Mouse (Mus musculus) liver (tissue): ENCODE measurements at regions not wholly inside any gene's neighbourhood (a gene's known extent, or its start where the extent isn't known, plus 50 kb on each side); places are given as distances from the start of the nearest gene placed in this dataset.

Experiments used
- DNase-seq: peaks from one replicate; pipeline ENCODE4 v3.0.0-alpha.2; 2020; ENCODE audit warnings: mixed read lengths

DNA sequence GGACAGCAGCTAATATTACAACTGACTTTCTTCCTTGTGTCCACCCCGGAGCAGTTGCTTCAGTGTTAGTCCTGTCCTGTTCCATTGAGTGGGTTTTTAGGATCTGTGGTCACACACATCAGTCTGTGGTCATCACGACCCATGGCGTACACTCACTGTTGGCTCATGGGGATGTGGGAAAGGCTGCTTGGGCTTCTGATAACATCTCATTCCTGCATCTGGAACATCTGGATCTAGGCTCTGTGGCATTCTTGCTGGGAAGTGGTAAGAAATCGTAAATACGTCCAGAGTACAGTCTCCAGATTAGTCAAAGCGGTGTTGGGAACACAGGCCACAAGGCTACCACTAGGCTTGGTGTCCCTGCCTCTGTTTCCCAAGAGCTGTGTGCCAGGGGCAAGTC is 362.7 kb upstream of the Tbx3 start:
- DNase-seq: no peak

DNA sequence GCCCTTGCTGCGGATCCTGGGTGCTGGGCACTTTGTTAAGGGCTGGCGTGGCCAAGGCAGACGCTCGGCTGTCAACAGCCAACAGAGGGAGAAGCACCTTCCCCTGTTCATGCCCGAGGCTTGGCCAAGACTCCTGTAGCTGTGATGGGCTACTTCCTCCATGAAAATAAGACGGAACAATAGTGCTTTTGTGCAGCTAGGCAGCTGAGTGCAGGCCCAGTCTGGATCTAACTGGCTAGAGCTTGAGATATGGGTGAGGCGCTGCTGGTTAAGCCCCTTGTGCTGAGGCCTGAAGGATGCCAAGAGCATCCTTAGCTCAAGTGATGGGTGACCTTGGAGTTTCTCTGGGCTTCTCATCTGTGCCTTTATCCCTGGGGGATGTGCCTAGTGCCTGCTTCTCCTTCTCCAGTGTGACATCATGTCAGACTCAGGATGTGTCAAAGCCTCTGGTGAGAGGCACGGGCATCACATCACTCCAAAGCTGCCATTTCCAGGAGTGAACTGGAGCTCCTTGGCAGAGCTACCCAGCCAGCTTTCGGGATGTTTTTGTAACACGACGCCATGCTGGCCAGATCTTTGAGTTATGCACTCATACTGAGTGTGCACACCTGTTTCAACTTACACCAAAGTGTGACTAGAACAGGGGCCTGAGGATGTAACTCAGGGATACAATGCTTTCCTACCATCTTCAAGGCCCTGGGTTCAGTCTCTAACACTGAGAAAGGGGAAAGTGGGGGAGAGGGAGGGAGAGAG is 360.1 kb upstream of the Tbx3 start:
- DNase-seq: no peak

DNA sequence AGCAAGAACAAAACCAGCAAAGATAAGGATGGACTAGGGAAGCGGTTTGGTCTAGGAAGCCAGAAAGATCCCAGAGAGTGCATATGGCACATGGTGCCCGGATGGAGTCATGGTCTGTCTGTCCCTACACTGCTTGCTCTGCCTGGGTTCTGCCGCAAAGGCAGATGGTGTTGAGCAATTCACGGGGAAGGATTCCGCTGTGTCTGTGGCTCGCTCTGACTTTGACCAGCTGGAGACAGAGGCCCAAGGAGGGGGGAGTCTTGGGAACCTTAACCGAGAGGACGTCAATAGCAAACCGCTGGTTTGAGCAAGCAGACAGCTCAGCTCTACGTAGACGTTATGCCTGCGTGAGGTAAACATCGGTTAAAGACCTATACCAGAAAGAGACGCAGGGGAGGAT is 357.7 kb upstream of the Tbx3 start:
- no peak for DNase-seq

DNA sequence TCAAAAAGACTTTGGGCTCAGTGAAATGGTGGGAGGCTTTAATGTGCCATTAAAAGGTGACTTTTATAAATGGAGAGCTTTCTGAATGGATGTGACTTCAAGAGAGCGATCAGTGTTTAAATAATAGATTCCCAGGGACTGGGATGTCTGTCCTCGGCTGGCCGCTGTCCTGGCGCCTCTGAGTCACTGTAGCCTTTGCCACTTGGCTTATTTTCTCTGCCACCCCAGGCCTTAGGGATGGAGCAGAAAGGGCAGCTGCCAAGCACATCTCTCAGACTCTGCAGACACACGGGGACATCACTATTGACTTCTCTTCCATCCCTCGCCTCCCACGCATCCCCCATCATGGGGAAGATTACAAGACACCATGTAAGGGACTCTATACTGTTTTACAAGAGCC is 355.3 kb upstream of the Tbx3 start:
- DNase-seq: no peak

DNA sequence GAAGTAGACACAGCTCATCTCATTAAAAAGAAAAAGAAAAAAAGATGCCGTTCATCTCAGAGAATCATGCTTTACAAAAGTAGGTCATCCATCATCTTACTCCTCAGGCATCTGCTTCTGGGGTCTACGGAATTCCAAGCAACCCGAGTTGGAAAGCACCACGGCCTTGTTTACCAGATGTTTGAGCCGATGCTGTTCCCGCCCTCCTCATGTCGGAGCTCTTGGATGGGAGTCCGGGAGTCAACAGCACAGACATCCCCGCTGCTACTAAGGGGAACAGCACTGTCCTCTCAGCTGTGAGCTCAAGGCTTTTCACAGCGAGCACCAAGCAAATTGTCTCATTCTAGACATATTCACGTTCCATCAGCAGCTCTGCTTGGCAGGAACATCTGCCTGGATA is 352.9 kb upstream of the Tbx3 start:
- no peak for DNase-seq

DNA sequence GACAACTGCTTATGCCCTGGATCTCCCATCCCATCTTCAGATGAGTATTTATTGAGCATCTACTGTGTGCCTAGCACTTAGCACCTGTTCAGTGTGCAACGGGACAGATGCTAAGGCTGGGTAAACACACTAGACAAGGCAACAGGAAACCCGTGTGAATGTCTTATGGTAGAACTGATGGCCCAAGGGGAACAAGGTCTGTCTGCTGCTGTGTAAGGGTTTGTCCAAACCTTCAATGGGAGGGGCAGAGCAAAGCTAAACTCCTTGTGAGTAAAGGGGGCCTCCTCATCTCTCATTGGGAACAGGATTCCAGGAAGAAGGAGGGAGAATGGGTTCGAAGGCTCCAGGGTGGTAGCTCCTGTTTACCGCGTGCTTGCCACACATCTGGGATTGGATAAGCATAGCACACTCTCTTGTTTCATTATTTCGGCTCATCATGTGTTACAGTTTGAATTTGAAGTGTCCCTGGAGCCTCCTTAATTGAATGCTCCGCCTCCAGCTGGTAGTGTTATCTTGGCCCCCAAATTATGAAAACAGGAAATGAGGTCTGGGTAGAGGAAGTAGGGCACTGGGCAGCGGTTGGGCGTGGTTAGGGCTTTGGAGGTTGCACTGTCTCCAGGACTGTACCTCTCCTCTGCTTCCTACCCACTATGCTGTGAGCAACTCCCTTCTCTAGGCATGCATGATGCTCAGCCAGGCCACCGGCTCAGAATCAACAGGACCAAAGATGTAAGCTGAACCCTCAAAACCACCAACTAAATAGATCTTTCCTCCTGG is 348.9 kb upstream of the Tbx3 start:
- peak; percentile 37 for DNase-seq

DNA sequence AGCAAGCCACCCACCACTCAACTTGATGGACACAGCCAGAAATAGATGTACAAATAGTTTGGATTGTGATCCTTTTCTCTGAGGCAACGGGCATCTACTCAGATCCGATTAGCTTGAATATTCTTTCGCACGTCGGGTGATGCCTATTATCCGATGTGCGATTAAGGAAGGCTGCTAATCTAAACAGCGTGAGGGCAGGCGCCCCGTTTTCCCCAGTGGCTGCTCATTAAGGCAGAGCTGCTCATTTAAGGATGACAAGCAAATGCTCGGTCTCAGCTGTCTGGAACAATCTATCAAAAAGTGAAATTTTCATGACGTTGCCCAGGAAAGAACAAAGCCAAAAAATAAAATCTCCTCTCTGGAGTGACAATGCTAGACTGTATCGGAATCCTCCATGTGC is 348.1 kb upstream of the Tbx3 start:
- DNase-seq: no peak

DNA sequence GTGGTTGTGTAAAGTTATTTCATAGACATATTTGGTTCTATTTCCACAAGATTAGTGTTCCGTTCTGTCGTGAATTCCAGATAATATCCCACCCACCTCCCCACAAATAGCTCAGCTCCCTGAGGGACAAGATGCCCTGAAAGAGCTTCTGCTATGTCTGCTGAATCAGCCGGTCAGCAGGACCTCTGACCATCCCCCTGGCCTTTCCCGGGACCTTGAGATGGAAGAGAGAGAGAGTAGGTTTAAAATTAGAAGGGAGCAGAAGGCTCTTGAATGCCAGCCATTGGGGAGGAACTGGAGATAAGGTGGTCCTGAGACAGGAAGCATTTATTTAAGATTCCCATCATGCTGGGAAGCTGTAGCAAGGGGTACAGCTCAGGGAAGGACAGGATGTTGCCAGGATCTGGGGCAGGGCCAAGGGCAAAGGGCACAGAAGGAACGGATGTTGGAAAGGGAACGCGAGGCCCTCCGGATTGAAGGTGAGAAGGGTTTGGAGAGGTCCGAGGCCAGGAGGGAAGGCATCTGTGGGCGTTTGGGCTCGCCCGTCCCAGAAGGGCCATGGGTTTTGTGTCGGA is 344.7 kb upstream of the Tbx3 start:
- DNase-seq: no peak

DNA sequence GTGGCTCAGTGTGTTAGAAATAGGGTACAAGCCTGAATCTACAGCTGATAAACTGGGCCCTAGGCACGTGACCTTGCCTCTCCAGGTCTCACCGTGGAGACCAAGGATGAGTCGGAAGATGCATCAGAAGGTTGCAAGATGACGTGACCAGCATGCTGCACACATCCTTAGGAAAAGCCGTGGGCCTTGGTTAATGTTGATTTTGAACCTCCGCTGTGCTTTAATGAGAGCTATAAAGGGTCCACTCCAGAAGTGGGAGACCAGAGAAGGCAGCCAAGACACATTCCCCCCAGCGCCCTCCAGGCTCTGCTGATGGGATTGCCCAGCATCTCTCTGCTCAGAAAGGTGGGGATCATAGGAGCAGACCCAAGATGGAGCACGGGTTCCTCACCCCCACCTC is 343.6 kb upstream of the Tbx3 start:
- DNase-seq: no peak

DNA sequence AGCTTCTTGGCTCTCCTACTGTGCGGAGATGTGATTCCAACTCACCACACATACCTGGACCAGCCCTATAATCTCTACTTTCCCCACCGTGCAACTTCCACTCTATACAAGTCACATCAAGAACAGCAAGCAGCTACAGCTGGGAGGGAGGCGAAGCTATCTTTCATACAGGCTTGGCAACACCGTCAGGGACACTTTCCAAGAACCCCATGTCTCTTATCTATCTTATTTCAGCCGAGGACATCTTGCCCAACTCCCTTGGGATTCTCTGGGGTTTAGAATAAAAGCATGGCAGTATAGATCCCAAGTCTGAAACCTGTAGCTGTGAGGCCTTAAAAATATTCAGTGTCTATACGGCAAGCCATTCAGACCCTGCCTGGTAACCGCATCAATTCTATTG is 341.5 kb upstream of the Tbx3 start:
- DNase-seq: no peak

DNA sequence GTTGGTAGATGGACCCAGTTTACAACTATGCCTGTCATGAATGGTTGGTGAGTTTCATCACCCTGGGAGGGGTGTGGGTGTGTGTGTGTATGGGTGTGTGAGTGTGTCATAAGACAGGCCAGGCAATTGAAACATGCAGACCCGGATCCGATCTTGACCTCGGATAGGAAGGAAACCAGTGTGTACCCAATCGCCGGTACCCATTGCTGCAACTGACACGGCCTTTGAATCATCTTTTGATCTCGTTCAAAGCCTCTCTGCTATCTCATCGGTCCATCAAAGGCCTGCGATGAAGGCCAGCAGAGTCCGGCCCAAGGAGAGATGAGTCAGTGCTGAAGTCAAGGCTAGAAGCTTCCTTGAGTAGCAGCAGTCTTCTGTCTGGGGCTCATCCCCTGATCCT is 341.1 kb upstream of the Tbx3 start:
- DNase-seq: no peak

DNA sequence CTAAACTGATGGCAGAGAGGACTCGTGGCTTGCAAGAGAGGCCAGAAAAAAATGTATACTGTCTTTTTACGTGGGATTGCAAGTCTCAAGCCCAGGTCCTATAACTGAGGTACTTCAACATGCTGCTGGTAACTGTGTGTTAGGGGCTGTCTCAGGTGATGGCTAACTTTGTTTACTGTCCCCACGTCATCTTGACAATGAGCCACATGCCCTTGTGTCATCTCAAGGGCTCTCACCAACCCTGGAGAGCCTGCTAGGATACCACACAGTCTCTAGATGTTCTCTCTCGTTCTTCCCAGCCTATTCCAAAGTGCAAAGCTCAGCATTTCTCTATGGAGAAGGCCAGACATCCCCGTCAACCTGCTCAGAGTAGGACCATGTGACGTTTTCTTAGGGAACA is 340.6 kb upstream of the Tbx3 start:
- DNase-seq: no peak

DNA sequence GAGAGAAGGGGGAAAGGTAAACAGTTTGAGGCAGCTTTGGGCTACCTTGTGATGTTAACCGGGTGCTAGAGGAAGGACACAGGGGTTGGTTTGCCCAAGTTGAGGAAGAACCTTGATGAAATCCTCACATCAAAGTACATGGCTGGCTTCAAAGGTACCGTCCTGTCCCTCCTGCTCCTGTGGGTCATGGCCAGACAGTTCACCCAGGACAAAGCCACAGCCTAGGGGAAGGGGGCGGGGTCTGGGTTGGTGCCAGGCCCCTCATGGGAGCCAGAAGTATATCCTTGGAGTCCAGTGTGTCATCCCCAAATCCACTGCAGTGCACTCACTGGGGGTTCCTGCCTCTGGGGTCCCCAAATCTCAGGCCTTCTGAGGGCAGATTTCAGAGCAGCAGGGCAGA is 339.0 kb upstream of the Tbx3 start:
- peak; percentile 53 for DNase-seq

DNA sequence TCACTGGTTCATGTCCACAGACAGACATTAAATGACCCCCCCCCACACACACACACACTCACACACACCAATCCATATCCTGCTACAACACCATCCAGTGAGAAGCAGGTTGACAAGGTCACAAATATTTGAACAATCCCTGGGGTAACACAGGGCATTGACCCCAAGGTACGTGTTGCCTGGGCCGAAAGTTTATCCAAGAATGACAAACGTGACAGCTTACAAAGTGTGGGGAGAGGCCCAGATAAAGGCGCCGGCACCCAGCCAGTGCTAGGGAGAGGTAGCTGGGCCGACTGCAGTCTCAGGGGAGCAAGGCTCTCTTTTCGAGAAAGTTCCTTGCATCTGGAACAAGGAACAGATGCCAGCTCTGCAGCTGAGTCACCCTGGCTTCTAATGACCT is 337.8 kb upstream of the Tbx3 start:
- DNase-seq: peak; percentile 42

DNA sequence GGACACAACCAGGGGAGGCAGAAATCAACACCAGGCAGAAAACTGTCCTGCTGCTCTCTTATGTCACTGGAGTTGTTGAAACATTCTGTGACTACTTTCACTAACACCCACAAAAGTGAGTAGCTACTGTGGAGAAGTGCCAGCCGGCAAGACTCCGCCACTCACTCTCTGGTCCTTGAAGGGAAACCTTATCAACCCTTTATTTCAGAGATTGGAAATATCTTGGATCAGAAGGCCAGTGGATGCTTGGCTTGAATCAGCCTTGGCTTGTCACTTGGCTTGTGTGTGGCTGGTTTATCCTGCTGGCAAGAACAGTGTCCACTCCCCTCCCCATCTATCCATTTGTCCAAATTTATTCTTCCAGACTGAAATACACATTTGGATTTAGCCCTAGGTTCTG is 335.3 kb upstream of the Tbx3 start:
- DNase-seq: no peak

DNA sequence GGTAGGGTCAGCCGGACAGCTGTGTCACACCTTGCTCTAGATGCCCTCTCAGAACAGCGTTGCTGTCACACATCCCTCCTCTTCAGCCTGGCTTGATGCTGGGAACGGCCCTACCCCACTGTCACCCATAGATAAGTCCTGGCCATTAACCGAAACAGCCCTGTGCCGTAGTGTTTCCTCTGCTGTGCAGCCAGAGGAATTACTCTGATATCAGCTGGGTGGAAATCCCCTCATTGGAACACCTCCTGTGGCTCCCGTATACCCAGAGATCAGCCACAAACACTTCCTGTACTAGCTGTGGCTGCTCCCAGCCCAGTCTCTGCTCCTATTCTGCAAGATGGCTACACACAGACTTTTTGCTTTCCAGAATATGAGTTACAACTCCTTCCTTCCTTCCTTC is 334.5 kb upstream of the Tbx3 start:
- no peak for DNase-seq

DNA sequence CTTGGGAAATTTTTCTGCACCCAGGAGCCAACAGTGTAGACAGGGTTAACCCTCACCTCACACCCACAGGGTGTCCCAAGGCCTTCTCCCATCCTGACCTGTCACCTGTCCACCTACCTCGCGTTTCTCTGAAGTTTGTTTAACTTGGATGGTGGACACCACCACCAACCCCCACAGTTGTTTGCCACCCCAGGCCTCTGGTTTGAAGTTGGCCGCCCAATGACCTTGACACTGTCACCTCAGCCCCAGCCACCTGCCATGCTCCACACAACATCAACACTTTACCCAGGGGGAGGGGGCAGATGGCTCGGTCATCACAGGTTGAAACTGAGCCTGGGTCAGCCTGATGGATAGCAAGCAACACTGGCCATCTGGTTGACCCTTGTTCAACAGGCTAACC is 332.7 kb upstream of the Tbx3 start:
- DNase-seq: peak; percentile 66

DNA sequence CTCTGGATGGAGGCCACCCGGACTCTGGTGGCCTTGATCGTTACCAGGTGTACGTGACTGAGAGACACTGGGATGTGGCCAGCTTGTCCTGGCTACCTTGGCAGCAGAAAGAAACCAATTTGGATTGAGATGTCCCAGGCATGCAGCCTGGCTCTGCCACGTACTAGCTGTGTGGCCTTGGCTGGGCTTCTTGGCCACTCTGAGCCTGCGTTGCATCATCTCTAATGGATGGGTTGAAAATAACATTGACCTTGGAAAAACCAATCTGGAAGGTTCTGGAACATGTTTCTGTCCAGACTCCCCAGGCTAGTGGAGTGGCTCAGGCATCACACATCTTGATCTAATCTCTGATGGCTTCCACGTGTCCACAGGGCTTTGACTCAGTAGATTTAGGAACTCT is 331.8 kb upstream of the Tbx3 start:
- no peak for DNase-seq

DNA sequence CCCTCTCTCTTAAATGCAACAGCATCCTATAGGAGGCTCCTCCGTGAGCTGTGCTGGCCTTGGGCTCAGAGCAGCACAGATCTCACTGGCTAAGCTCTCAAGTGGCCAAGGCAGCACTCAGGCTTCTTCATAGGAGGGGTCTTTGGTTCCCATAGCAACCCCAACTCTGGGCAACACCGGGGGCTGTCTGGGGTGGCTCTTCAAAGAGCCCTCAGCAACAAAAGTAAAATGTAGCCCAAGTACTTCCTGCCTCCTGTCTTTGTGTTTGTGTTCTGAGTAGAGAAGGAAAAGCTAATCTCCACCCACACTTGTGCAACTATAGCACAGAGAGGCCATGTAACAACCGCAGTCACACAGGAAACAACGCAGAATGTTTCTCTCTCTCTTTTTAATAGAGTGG is 322.2 kb upstream of the Tbx3 start:
- DNase-seq: no peak

DNA sequence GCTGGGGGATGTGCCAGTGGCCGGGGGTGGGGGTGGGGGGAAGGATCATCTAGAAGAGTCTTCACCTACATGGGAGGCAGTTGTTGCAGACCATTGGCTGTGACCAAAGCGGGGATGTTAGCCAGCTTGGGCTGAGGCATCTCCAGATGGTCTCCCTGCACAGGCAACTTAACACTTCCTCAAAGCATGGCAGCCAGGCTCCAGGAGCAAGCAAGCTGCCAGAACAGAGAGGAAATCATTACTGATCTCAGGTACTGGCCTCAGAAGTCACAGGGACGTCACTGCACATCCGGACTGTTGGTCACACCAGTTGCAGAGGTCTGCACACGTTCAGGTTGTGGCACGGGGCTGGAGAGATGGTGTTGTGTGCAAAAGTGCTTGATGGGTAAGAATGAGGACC is 321.1 kb upstream of the Tbx3 start:
- DNase-seq: no peak

DNA sequence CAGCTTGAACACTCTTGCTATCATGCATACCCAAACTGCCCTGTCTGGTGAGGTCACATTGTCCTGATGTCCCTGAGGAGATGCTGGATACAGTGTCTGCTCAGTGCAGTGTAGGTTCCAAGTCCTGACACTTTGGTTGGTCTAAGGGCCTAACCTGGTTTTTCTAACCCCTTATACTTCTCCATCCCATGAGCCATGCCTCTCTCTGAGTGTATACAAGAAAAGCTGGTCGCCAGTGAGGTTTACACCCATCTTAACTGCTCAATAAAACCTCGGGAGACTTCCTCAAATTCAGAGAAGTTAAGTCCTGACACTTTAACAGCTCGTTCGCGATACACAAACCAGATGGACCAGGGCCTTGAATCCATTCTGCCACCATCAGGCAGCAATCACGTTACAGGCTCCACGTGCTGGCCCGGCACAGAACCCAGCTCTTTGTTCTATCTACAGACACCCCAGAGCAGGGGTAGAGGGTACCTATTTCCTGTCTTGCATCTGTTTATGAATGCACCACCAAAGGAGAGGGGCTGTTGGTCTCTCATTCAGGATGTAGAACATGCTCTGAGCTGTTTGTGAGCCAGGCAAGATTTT is 320.0 kb upstream of the Tbx3 start:
- DNase-seq: no peak

DNA sequence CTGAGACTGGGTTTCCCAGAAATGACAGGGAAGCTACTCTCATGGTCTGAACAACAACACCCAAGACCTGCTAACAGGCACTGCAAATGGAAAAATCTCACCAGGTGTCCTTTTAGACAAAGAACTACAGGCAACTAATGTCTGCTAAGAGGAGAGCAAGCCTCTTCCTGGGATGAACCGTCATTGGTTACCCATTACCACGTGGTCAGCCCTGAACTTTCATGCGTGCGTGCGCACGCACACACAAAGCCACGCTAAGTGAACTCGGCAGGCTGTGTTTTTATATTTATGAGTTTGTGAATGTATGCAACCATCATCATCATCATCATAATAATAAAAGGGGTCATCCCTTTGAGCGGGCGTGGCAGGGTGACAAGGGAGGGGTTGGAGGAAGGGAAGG is 315.0 kb upstream of the Tbx3 start:
- DNase-seq: no peak

DNA sequence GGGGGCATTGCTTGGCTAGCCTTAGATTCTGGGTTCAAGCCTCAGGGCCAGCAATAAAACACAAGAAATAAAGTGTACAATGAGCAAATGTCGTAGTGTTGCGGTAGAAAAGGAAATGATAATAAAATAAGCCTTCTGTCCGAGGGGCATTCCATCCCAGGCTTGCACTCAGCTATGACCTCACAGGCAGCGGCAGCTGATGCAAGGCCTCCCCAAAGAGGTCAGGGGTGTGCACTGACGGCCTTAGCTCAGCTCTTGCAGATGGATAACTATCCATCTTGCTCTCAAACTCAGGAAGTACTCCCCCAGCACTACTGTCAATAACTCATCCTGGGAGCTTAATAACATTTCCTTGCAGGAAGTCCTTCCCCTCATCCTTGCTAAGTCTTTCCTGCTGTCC is 314.4 kb upstream of the Tbx3 start:
- DNase-seq: no peak

DNA sequence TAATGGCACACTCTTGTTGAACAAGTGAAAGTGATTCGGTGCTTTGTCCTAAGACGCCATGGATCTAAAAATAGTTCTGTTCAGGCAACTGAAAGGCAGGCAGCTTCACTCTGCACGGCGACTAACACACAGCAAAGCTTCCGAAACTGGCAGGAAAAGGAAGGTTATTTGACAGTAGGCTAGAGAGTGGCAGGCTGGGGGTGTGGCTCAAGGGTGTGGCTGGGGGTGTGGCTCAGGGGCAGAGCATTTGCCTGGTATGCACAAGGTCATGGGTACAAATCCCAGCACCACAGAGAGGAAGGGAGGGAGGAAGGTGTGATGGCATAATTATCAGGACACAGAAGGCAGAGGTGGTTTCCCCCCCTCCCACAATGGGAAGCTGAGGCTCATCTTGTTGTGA is 310.8 kb upstream of the Tbx3 start:
- DNase-seq: peak; percentile 27
